Mouse (Mus musculus) liver, embryonic 14.5 days (tissue): ENCODE data around the gene Olig1. TPM values are rescaled to one million over a fixed set of nuclear protein-coding genes. Genes with fewer than 3 reads are reported as not detected.

Experiments used
- ATAC-seq: fragments of 200-750 bp; cut with Nextera tagmentation; 2 replicates; pipeline ENCODE4 v1.8.0; 2017; ENCODE audit warnings: moderate number of reproducible peaks, mild to moderate bottlenecking, moderate library complexity; ENCODE audit not compliant: insufficient read depth
- DNase-seq, 3 experiments: peaks; one replicate each; pipeline ENCODE4 v3.0.0-alpha.2; 2012 to 2013; ENCODE audit warnings: low read depth in 3 of 3, low spot score in 3 of 3
- H3K27ac ChIP-seq: fragments of 300-500 bp; sonication (generic); 2 replicates; pipeline ENCODE4 v1.5.1; 2014; ENCODE audit warnings: moderate library complexity, mild to moderate bottlenecking, control low read depth, inconsistent platforms
- H3K27me3 ChIP-seq: fragments of 300-500 bp; sonication (generic); 2 replicates; pipeline ENCODE4 v1.6.1; 2014; ENCODE audit warnings: mild to moderate bottlenecking, low read length, moderate library complexity; ENCODE audit not compliant: control insufficient read depth, insufficient read depth
- H3K36me3 ChIP-seq: fragments of 300-500 bp; sonication (generic); replicated peaks from 2 replicates; pipeline ENCODE4 v1.6.1; 2014; ENCODE audit warnings: low read depth; ENCODE audit not compliant: control insufficient read depth, insufficient read depth
- H3K4me1 ChIP-seq, 2 experiments: fragments of 200-500 bp in 1 of 2; fragments of 300-500 bp in 1 of 2; sonication (generic) in 1 of 2; replicated peaks; 2 replicates each; pipeline ENCODE4 v1.6.1; 2012 to 2014; ENCODE audit warnings: antibody characterized with exemption in 1 of 2, inconsistent platforms in 1 of 2, low read length in 1 of 2; ENCODE audit not compliant: control insufficient read depth in 2 of 2, insufficient read depth in 2 of 2
- H3K4me2 ChIP-seq: fragments of 300-500 bp; sonication (generic); 2 replicates; pipeline ENCODE4 v1.6.1; 2014; ENCODE audit warnings: low read depth, mild to moderate bottlenecking, control low read depth, moderate library complexity
- H3K4me3 ChIP-seq, 2 experiments: fragments of 200-500 bp in 1 of 2; fragments of 300-500 bp in 1 of 2; sonication (generic) in 1 of 2; 2 replicates each; pipeline ENCODE4 v1.5.1; 2012 to 2014; ENCODE audit warnings: low read depth in 2 of 2, low read length in 2 of 2, mild to moderate bottlenecking in 2 of 2, control low read depth in 1 of 2, inconsistent platforms in 1 of 2, moderate library complexity in 1 of 2; ENCODE audit not compliant: insufficient read depth in 1 of 2
- H3K9ac ChIP-seq: fragments of 300-500 bp; sonication (generic); replicated peaks from 2 replicates; pipeline ENCODE4 v1.6.1; 2014; ENCODE audit warnings: mild to moderate bottlenecking, control low read depth, moderate library complexity
- H3K9me3 ChIP-seq: fragments of 300-500 bp; sonication (generic); 2 replicates; pipeline ENCODE4 v1.6.1; 2016; ENCODE audit warnings: low read length, mixed read lengths; ENCODE audit not compliant: control insufficient read depth
- CTCF ChIP-seq: IDR thresholded peaks from 2 replicates; pipeline ENCODE4 v1.5.1; 2016; ENCODE audit warnings: antibody characterized with exemption, low read depth, control low read depth
- EP300 ChIP-seq: IDR thresholded peaks from 2 replicates; pipeline ENCODE4 v1.6.1; 2016; ENCODE audit warnings: antibody characterized with exemption, low read depth
- WGBS: fragments of 180-500 bp; shearing (Covaris S2); extraction: QIAGEN DNeasy Blood & Tissue Kit; methylation state at CpG from one replicate; pipeline ENCODE4 v1.1.7; 2014; ENCODE audit not compliant: insufficient replicate concordance; 5-methylcytosine and 5-hydroxymethylcytosine counted together
- polyA plus RNA-seq, 2 experiments: library from polyadenylated mRNA; depleted of rRNA in 1 of 2; stranded (reverse) in 1 of 2; unstranded in 1 of 2; fragments of >200 nt; fragmentation: Nextera tagmentation in 1 of 2; extraction: Ambion mirVana in 1 of 2; gene quantifications; 2 replicates each; pipeline versions ENCODE4 v1.2.1 to v1.2.3; 2012 to 2014

Gene Olig1
- polyA plus RNA-seq, 2 experiments = not detected

DNA sequence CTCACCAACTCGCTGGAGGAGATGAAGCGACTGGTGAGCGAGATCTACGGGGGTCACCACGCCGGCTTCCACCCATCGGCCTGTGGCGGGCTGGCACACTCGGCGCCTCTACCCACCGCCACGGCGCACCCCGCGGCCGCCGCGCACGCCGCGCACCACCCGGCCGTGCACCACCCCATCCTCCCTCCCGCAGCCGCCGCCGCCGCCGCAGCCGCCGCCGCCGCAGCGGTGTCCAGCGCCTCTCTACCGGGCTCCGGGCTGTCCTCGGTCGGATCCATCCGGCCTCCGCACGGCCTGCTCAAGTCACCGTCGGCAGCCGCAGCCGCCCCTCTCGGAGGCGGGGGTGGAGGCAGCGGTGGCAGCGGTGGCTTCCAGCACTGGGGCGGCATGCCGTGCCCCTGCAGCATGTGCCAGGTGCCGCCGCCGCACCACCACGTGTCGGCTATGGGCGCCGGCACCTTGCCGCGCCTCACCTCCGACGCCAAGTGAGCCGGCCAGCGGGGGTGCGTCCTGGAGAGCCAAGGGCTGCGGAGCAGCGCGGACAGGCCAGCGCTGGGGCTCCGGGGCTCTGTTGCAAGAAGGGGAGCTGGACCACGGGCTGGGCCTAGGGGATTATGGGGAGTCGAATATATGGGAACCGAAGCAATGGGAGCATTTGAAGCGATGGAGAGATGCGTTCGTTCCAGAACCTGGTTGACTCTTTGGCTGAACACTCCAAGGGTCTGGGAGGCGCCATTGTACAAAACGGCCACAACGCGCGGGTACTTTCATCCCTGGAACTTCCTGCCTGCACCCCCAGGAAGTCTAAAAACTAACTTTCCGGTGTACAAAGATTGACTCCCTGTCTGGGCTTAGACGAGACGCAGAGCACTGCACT lies 42.5 kb upstream of the Olig1 start:
- H3K4me3 ChIP-seq = no peak overlapping the region

DNA sequence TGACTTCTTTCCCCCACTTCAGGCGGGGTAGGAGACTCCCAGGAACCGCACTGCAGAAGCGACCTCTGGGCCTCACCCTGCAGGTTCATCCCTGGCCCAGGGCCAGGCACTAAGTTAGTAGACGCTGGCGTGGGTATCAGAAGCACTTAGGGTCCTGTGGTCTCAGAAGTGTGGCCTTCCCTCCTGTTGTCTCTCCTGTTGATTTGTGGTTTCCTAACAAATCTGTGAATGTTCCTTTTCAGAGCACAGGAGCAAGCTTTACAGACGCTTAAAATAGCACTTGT lies 41.9 kb upstream of the Olig1 start:
- H3K36me3 ChIP-seq = no peaks in the 10 kb centered on the region
- no peak overlapping the region for H3K9ac ChIP-seq
- H3K27me3 ChIP-seq = peaks cover 99% of the 10 kb centered on the region
- H3K27ac ChIP-seq = no peak overlapping the region
- TF ChIP-seq EP300 (no peak), CTCF (no peak)
- no peak overlapping the region for H3K4me2 ChIP-seq
- H3K4me1 ChIP-seq = no peaks in the 10 kb centered on the region
- H3K4me3 ChIP-seq = no peak overlapping the region
- ATAC-seq (no peak), DNase-seq (no peak)
- WGBS = 2% methylated on average over 6 of the region's 6 CpGs
- no peaks in the 10 kb centered on the region for H3K9me3 ChIP-seq

More for the DNA sequence above, 42.5 kb upstream of the Olig1 start:
- Histone ChIP-seq H3K36me3 (no peaks in the 10 kb centered on the region), H3K4me1 (no peaks in the 10 kb centered on the region), H3K27ac (no peak overlapping the region), H3K9me3 (no peaks in the 10 kb centered on the region), H3K9ac (no peak overlapping the region), H3K27me3 (peaks cover 99% of the 10 kb centered on the region), H3K4me2 (no peak overlapping the region)
- WGBS = 2% methylated on average over 79 of the region's 85 CpGs
- ATAC-seq (no peak), DNase-seq (no peak)
- TF ChIP-seq CTCF (no peak), EP300 (no peak)

DNA sequence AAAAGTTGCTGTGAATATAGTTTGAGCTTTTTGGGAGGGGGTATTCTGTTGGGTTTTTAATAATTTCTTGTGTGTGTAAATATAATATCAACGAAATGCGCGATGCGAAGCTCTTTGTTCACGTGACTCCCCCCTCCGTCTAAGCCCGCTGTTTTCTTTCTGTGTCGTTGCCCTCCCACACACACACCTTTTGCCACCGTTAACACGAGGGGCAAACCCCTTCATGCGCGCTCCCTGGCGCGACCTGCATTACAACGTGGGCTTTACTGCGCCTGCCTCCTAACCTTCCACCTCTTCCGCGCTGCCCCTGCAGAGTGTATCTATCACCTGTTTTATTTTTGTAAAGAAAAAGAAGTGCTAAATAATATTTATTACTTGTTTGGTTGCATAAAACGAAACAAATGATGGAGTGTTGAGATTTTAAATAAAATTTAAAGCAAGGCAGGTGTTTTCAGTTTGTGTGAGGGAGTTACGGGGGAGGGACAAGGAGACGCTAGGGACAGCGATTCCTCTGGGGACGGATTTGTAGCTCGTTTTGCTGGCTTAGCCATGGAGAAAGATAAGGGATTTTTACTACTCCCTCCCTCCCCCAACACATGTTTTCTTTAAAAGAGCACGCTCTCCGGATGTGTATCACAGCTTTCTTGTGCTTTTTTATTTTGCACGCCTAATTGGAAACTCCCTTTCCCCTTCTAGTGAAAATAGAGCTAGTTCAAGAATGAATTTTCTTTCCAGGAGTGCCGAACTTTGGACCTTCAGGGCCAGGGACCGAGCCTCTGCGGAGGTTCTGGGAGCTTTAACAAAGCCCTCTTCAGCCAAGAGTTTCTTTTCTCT lies 41.1 kb upstream of the Olig1 start:
- no peaks in the 10 kb centered on the region for H3K4me1 ChIP-seq
- no peak overlapping the region for H3K9ac ChIP-seq
- ATAC-seq (no peak), DNase-seq (no peak)
- H3K4me3 ChIP-seq = no peak overlapping the region
- TF ChIP-seq CTCF (no peak), EP300 (no peak)
- H3K27ac ChIP-seq = no peak overlapping the region
- 4% methylated on average over 30 of the region's 30 CpGs for WGBS
- H3K9me3 ChIP-seq = no peaks in the 10 kb centered on the region
- no peaks in the 10 kb centered on the region for H3K36me3 ChIP-seq
- H3K27me3 ChIP-seq = peaks cover 99% of the 10 kb centered on the region
- no peak overlapping the region for H3K4me2 ChIP-seq

- DNase-seq = no peak
- WGBS = 8% methylated on average over 10 of the region's 10 CpGs
- no peak for ATAC-seq
- Histone ChIP-seq H3K4me2 (no peak overlapping the region), H3K4me3 (no peak overlapping the region), H3K27ac (no peak overlapping the region), H3K9ac (no peak overlapping the region), H3K9me3 (no peaks in the 10 kb centered on the region), H3K4me1 (no peaks in the 10 kb centered on the region), H3K27me3 (peaks cover 99% of the 10 kb centered on the region), H3K36me3 (no peaks in the 10 kb centered on the region)
- TF ChIP-seq CTCF (no peak), EP300 (no peak)
Observed at GRCm38 (mm10) chr16:91229072-91229348, 40.6 kb upstream of the Olig1 start.

DNA sequence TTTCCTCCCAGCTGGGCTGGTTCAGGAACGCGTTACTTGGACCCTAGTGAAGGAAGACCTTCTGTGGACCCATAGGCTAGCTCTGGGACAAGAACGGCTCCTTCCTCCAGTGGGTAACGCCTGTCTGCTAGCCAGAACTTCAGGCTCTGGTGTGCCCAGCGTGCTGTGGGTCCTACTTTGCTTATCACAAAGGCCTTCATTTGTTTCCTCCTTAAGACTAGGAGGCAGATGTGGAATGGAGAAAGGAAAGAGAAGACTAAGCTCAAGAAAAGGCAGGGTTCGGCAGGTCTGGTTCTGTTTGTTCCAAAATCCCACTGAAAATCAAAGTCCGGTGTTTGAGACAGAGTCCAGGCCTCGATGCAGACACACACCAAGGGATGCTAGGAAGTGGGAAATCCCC lies 39.9 kb upstream of the Olig1 start:
- no peaks in the 10 kb centered on the region for H3K9me3 ChIP-seq
- no peak overlapping the region for H3K4me3 ChIP-seq
- WGBS = 14% methylated on average over 8 of the region's 8 CpGs
- H3K4me1 ChIP-seq = no peaks in the 10 kb centered on the region
- no peak overlapping the region for H3K9ac ChIP-seq
- H3K27ac ChIP-seq = no peak overlapping the region
- no peak for ATAC-seq
- TF ChIP-seq CTCF (no peak), EP300 (no peak)
- no peaks in the 10 kb centered on the region for H3K36me3 ChIP-seq
- no peak for DNase-seq
- H3K4me2 ChIP-seq = no peak overlapping the region
- H3K27me3 ChIP-seq = peaks cover 98% of the 10 kb centered on the region
